Mouse (Mus musculus): ENCODE results near the gene Rbm20.

- TF ChIP-seq CTCF (conservative IDR thresholded peaks at IDR 0.05; ENCODE audit: low read length) (no peak), POU5F1 (IDR thresholded peaks at IDR 0.05; ENCODE audit: borderline replicate concordance, low read length) (no peak), NANOG (IDR thresholded peaks at IDR 0.05; ENCODE audit: borderline replicate concordance, low read length) (no peak)
Observed at GRCm38 (mm10) chr19:53676718-53677634, at the start of gene Rbm20.
